Mouse (Mus musculus): ENCODE measurements at regions not wholly inside any gene's neighbourhood (a gene's known extent, or its start where the extent isn't known, plus 50 kb on each side); places are given as distances from the start of the nearest gene placed in this dataset.

DNA sequence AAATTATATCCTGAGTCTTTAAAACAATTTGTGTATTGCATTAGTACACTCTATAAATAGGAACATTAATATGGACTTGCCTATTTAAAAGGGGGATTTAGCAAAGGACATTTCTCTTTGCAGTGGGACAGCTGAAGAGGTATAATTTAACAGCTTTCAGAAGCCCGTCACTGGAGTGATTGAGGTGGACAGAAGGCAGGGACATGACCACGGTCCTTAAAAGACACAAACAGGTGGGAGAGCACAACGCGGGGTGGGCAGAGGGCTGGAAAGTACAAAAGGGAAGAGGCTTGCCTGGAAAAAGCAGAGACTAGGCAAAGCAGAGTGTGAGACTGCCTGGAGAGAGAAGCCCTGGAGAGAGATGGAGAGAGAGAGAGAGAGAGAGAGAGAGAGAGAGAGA, 51.9 kb upstream of the Pkhd1 start:
- no peak for DNase-seq
- intact Hi-C loops (cut with DNase I), result no loop called here

DNA sequence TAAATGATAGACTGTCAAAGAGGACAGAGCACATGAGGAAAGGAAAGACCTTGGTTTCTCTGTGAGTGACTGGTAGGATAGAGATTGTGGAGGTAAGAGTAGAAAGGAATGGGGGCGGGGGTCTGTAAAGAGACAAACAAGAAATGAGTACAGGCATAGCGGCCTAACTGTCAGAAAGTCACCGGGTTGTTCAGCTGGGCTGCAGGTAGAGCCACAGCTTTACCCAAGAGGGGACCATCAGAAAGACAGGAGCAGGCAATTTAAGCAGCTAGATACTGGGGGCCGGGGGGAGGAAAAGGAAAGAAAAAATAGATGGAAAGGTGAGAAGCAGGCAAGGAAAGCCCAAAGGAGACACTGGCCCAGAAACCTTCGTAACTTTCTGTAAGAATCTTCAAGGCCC, 52.6 kb upstream of the Pkhd1 start:
- no peak for DNase-seq
- intact Hi-C loops (cut with DNase I), result no loop called here

DNA sequence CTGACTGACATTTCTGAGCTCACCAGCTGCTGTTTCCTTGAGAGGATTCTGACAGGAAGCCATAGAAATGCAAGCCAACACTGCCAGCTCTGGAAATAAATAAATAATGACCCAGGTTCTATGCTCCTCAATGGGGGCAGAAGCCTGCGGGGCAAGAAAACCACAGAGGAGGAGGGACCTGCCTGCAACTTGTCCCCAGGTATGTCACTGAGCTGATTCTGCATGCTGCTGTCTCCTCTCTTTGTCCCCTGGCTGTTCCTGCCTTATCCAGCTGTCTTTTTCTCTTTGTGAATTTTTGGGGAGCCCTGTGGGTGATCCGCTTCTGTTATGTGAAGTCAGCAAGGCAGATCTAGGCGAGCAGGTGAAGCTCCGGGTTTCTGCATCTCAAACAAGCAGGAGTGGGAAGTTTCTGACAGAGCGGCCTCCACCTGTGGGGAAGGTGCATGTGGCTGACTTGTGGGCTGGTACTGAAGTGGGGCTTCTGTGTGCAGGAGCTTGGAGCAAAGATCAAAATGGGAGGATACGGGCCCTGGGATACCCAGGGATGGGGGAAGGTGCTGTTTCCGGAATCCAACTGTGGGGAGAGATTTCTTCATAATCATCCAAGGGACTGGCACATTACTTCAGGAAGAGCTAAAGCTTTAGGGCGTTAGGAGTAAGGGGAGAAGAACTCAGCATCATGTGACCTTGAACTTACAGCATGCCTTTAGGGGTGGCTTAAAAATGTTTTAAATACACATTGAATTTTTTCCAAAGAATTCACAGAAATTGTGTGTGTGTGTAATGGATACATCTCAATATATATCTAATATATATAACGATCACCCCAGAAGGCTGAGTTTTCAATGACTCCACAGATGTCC, 53.3 kb upstream of the Pkhd1 start:
- intact Hi-C loops (cut with DNase I), result no loop called here
- DNase-seq, result no peak

DNA sequence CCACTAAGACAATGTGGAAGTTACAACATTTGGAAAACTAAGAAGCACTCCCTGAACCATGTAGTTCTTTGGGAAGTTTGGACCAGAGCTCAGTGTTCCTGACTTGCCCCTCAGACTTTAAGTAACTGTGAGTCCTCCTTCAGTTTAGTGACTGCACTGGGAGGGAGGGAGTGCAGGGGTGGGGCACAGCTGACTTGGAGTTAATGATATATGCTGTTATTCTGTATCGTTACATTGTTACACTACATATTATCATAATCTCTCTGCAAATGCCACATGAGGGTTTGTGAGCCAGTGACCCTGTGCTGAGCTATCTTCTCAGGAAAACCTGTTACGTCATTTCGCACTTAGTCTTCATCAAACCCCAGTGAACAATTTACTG, 53.9 kb upstream of the Pkhd1 start:
- intact Hi-C loops (cut with DNase I), result no loop called here
- DNase-seq, result no peak

DNA sequence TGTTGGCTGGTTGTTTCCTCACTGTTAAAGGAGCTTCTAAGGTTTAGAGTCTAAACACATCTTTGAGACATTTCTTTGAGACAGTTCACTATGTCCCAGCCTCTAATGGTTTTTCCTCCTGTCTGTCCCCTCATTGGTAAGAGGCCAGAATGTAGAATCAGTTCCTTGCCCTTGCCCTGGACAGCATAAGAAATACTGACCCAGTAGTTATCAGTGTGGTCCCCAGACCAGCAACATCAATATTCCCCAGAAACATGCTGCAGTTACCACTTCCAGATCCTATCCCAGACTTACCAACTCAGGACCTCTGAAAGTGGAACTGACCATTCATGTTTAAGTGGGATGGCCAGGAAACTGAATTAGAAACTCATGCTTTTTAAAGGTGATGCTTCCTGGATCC, 54.4 kb upstream of the Pkhd1 start:
- intact Hi-C loops (cut with DNase I), result no loop called here
- no peak for DNase-seq

DNA sequence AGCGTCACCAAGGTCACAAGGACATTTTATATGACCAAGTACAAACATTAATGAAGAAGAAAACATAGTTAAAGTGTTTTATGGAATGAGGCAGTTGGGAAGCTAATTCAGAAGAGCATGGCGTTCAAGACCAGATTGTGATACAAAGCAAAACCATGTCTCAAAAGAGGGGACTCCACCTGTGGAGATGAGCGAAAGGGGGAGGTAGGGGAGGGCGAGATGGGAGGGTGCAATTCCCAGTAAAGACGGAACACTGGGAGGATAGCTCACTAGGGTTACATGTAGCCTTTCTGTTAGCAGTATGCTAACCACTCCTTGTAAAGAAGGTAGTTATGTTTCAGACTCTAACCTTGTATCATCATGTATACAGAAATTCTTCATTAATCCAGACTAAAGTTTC, 55.1 kb upstream of the Pkhd1 start:
- no peak for DNase-seq
- intact Hi-C loops (cut with DNase I), result no loop called here

DNA sequence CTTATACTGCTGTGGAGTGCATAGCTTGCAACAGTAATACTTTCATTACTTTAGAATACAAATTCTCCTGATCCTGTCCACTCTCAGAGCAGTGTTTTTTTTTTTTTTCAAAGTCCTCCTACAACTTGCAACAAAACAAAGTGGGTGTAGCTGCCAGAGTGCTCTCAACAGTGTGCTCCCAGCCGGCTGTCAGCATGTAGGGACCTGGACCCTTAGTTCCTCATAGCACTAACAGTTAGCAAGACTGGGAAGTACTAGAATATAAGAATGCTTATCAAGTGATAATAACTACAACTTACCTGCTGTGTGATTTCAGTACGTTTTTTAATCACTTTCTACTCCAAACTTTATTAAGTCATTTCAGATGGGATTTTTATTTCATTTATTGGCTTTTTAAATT, 55.5 kb upstream of the Pkhd1 start:
- intact Hi-C loops (cut with DNase I), result no loop called here

DNA sequence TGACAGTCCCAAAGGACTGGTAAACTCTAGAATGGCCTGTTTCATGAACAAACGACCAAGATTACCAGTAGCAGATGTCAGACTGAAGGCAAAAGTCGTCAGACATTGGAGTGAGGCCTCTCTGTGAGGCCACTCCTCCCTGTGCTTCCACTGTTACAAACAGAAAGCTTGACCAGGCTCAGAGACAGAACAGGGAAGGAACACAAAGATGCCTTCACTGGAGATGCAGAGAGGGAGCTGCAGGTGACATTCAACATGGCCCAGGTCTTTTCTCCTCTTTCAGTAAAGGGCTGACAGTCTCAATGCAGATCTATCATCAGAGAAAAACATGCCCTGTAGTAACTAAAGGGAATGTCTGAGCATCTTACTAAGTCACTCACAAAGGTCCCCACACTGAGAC, 56.1 kb upstream of the Il17a start:
- no peak for DNase-seq
- intact Hi-C loops (cut with DNase I), result no loop called here

More for the DNA sequence above, 55.5 kb upstream of the Pkhd1 start:
- no peak for DNase-seq

DNA sequence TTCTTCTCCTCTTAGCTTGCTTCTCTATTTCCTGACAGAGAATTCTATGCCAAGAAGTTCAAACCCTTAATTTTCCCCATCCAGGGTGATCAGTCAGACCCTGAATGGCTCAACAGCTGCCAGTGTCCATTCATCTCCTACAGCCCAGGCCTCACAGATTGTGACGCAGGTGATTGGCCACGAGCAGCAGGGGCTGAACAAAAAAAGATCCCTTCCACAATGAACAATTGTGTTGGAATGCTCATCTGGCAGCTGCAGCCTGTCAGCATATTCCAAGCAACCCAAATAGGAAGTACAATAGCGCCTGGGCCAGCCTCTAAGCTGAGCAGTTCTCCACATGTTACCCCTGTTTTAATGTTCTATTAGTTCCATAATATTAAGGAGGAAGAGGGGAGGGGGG, 52.7 kb upstream of the Il17a start:
- DNase-seq, result peak; percentile 40 to 46
- intact Hi-C loops (cut with DNase I), result no loop called here

DNA sequence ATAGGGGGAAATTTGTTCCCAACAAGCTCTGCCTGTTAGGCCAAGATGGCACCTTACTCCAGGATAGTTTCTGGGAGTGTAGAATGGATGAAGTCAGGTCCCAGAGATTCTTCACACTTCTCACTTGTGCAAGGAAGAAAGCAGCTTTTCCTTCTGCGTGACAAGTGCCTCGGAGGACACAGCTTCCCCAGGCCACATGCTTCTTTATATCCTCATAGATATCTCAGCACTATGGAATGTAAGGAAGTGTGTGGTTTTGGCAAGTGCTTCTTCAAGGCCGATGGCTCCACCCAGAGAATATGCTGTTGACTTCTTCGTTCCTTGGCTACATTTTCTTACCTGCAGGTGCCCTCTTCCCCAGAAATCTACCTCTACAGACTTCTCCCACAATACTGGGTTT, 51.9 kb upstream of the Il17a start:
- intact Hi-C loops (cut with DNase I), result no loop called here
- no peak for DNase-seq

DNA sequence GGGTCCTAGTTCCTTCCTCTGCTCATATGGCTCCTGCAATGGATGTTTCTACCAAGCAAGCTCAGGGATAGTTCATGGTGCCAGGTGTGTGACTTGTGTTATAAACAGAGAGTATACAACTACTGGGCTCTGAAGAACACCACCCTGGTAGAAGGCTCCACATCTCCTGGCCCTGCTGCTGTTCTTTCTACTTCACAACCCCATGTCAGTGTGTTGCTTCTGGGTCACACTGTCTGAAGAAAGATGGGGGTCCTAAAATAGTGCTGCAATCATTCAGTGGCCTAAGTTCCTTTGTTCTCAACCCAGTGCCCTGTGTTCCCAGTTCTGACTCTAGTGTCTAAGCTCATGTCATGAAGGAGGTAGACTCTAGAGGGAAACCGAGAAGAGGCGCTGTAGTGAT, 51.4 kb upstream of the Il17a start:
- intact Hi-C loops (cut with DNase I), result no loop called here
- no peak for DNase-seq

DNA sequence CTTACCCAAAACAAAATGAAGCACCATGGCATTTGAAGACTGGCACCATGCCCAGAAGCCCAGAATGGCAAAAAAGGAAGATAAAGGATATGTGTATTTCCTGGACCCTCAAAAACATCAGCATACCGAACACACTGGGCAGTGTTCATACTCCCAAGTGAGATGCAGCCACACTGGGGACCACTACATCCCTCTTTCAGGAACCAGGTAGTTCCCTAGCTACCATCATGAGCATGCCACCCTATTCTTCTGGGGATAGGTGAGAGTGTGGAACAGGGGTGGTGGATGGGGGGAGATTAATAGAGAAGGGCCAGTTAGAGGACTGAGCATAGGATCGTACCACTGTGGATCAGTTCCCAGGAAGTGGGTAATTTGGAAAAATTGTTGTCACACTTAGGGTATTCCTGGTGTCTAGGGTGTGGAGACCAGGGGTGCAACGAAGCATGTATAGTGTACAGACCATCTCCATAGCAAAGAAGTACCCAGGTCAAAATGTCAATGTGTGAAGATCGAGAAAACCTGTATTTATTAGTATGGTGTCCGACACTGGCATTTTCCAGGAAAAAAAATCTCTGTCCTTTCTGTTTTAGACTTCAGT, 50.9 kb upstream of the Il17a start:
- DNase-seq, result no peak

DNA sequence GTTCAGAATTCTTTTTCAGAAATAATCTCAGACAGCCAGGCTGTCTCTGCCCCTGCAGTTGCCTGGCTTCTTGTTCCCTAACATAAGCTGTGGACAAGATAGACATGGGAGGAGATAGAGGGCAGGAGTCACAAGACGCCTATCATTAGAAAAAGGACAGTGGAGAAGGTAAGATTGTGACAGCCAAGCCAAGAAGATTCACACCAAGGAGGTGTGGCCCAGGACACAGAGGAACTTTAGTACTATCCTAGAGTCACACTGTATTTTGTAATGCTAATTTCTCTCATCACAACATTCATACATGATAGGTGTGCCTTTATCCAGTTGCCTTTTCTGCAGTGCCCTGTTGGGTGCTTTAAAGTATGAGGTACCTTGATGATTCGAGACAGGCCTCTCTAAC, 50.2 kb upstream of the Il17a start:
- intact Hi-C loops (cut with DNase I), result no loop called here
- no peak for DNase-seq

More for the DNA sequence above, 50.9 kb upstream of the Il17a start:
- intact Hi-C loops (cut with DNase I), result no loop called here

Small RNA genes in the stretch of these regions (microRNA-seq; reads per million reads assigned to microRNA genes)
- 28.2 to 29.1 reads per million in 2 experiments for gene Mir206

All from heart, postnatal 10 days (tissue).